Mouse (Mus musculus) lung, postnatal 0 days (tissue): ENCODE measurements around the gene Nmnat2.

ENCODE experiments used
- CTCF ChIP-seq: IDR thresholded peaks from 2 replicates; pipeline ENCODE4 v1.5.1; 2016; ENCODE audit warnings: antibody characterized with exemption, mild to moderate bottlenecking
- EP300 ChIP-seq: IDR thresholded peaks from 2 replicates; pipeline ENCODE4 v1.6.1; 2016; ENCODE audit warnings: antibody characterized with exemption, mild to moderate bottlenecking, control low read depth

GRCm38 (mm10) chr1:152983416-152983815, 28.6 kb downstream of the Nmnat2 start:
- TF ChIP-seq CTCF (no peak), EP300 (no peak)
